Mouse (Mus musculus) lung, postnatal 0 days (tissue): ENCODE results near the gene Ino80b.

ENCODE experiments used
- CTCF ChIP-seq: IDR thresholded peaks from 2 replicates; pipeline ENCODE4 v1.5.1; 2016; ENCODE audit warnings: antibody characterized with exemption, mild to moderate bottlenecking
- EP300 ChIP-seq: IDR thresholded peaks from 2 replicates; pipeline ENCODE4 v1.6.1; 2016; ENCODE audit warnings: antibody characterized with exemption, mild to moderate bottlenecking, control low read depth

GRCm38 (mm10) chr6:83134951-83135513 is 9.8 kb upstream of the Ino80b start, which contains the start of gene Rtkn:
- TF ChIP-seq CTCF = no peak
- TF ChIP-seq EP300 = no peak
